25 mouse cellular contexts compared by ENCODE assay signal in genomic region chr1:188354726-188355125, GRCm38 (mm10).
DNase-seq lines count a peak whose midpoint lies in the region; ATAC-seq and TF ChIP-seq lines count a peak whose summit lies in the region.
"Had no signal": no experiment of that assay in that cellular context is flagged by ENCODE, and none has a peak within 500 bp of the region (broad histone marks: within the 10 kb centered on the region; RNA-seq: fewer than 3 reads in every experiment).

No protein-coding gene starts in this region.

- WGBS in liver, embryonic 12.5 days (ENCODE audit: insufficient replicate concordance), result 58% methylated on average over 2 of the region's 2 CpGs
- 88% methylated on average over 2 of the region's 2 CpGs for WGBS in midbrain, embryonic 11.5 days

- DNase-seq in adrenal gland, adult 2 months, result peak; percentile 45
- no peak for DNase-seq in adrenal gland, adult 18-20 months (ENCODE audit: low spot score in 2 of 2)
- peak; percentile 5 for DNase-seq in 3134 (ENCODE audit: extremely low read depth, insufficient read length, low spot score)
- peak; percentile 28 for DNase-seq in adrenal gland, postnatal 10 days
- DNase-seq in spleen, adult 18-20 months, result no peak
- no peak for DNase-seq in midbrain, embryonic 11.5 days (ENCODE audit: low spot score, missing footprints)
- DNase-seq: gastrocnemius, postnatal 14 days; heart, adult 18-20 months; kidney, adult 11 months; kidney, postnatal 36 days; layer of hippocampus, adult 9-11 months; lung, postnatal 4 days; right cerebral cortex, adult 18-20 months; thymus, postnatal 14 days had no signal

- no peak for ATAC-seq in liver, embryonic 12.5 days
- no peak for ATAC-seq in midbrain, embryonic 11.5 days (ENCODE audit: low FRiP score)
- ATAC-seq: forebrain, embryonic 16.5 days had no signal

- no peak for TF ChIP-seq CTCF in embryonic fibroblast, embryonic 13.5 days (IDR thresholded peaks at IDR 0.05; ENCODE audit: borderline replicate concordance, insufficient read depth, low read length)

- no peaks in the 10 kb centered on the region for H3K36me3 ChIP-seq in liver, embryonic 12.5 days
- H3K36me3 ChIP-seq in midbrain, embryonic 11.5 days (ENCODE audit: control insufficient read depth, insufficient read depth, low read length), result no peaks in the 10 kb centered on the region
- H3K36me3 ChIP-seq: embryonic facial prominence, embryonic 15.5 days; forebrain, embryonic 10.5 days; heart, embryonic 13.5 days; hindbrain, embryonic 12.5 days; kidney, embryonic 15.5 days; lung, embryonic 15.5 days had no signal

- H3K27me3 ChIP-seq in liver, embryonic 12.5 days (replicated peaks), result no peaks in the 10 kb centered on the region
- H3K27me3 ChIP-seq in midbrain, embryonic 11.5 days (ENCODE audit: control insufficient read depth, insufficient read depth, low read length), result no peaks in the 10 kb centered on the region
- H3K27me3 ChIP-seq: embryonic facial prominence, embryonic 15.5 days; heart, embryonic 13.5 days; hindbrain, embryonic 12.5 days; kidney, embryonic 15.5 days; lung, embryonic 15.5 days had no signal

- H3K4me3 ChIP-seq in embryonic fibroblast, embryonic 13.5 days (ENCODE audit: insufficient read depth, low read length), result no peak overlapping the region
- no peak overlapping the region for H3K4me3 ChIP-seq in liver, embryonic 12.5 days
- H3K4me3 ChIP-seq in midbrain, embryonic 11.5 days (ENCODE audit: low read depth, low read length), result no peak overlapping the region
- H3K4me3 ChIP-seq: embryonic facial prominence, embryonic 15.5 days; forebrain, embryonic 10.5 days; heart, embryonic 13.5 days; hindbrain, embryonic 12.5 days; kidney, embryonic 15.5 days; lung, embryonic 15.5 days had no signal

- H3K4me2 ChIP-seq in liver, embryonic 12.5 days, result no peak overlapping the region
- H3K4me2 ChIP-seq in midbrain, embryonic 11.5 days, result no peak overlapping the region
- H3K4me2 ChIP-seq: embryonic facial prominence, embryonic 15.5 days; heart, embryonic 13.5 days; hindbrain, embryonic 12.5 days; kidney, embryonic 15.5 days; lung, embryonic 15.5 days had no signal

- no peak overlapping the region for H3K9ac ChIP-seq in liver, embryonic 12.5 days
- no peak overlapping the region for H3K9ac ChIP-seq in midbrain, embryonic 11.5 days (ENCODE audit: low read length)
- H3K9ac ChIP-seq: embryonic facial prominence, embryonic 15.5 days; heart, embryonic 13.5 days; hindbrain, embryonic 12.5 days; kidney, embryonic 15.5 days; liver, embryonic 14.5 days; lung, embryonic 15.5 days had no signal

- H3K9me3 ChIP-seq in liver, embryonic 12.5 days (replicated peaks), result no peaks in the 10 kb centered on the region
- no peaks in the 10 kb centered on the region for H3K9me3 ChIP-seq in midbrain, embryonic 11.5 days (ENCODE audit: control insufficient read depth, low read length)
- H3K9me3 ChIP-seq: embryonic facial prominence, embryonic 15.5 days; forebrain, embryonic 10.5 days; heart, embryonic 13.5 days; hindbrain, embryonic 12.5 days; kidney, embryonic 15.5 days; lung, embryonic 15.5 days had no signal

- no peak for TF ChIP-seq POLR2A in embryonic fibroblast, embryonic 13.5 days (IDR thresholded peaks at IDR 0.05; ENCODE audit: low read depth, low read length)

- peak overlapping the region; percentile 13; the same call in 1 of the 2 replicates for H3K27ac ChIP-seq in embryonic fibroblast, embryonic 13.5 days (ENCODE audit: insufficient read depth, low read length)
- H3K27ac ChIP-seq in liver, embryonic 12.5 days, result no peak overlapping the region
- H3K27ac ChIP-seq in midbrain, embryonic 11.5 days (ENCODE audit: low read depth, low read length), result no peak overlapping the region
- H3K27ac ChIP-seq: embryonic facial prominence, embryonic 15.5 days; forebrain, embryonic 10.5 days; heart, embryonic 13.5 days; hindbrain, embryonic 12.5 days; kidney, embryonic 15.5 days; liver, embryonic 14.5 days; lung, embryonic 15.5 days; stomach, postnatal 0 days had no signal

- peaks cover 2% of the 10 kb centered on the region for H3K4me1 ChIP-seq in embryonic fibroblast, embryonic 13.5 days (ENCODE audit: control insufficient read depth, insufficient read depth, low read length)
- H3K4me1 ChIP-seq in liver, embryonic 12.5 days, result no peaks in the 10 kb centered on the region
- H3K4me1 ChIP-seq in midbrain, embryonic 11.5 days (ENCODE audit: control insufficient read depth, insufficient read depth, low read length), result no peaks in the 10 kb centered on the region
- H3K4me1 ChIP-seq: embryonic facial prominence, embryonic 15.5 days; forebrain, embryonic 10.5 days; heart, embryonic 13.5 days; hindbrain, embryonic 12.5 days; kidney, embryonic 15.5 days; lung, embryonic 15.5 days had no signal

Comparison
In these comparisons a context has a peak if more than half of its experiments do, and no peak if none do; other contexts are left out.
1. DNase-seq: peak in adrenal gland, adult 2 months (single experiment), 3134 (single experiment) and adrenal gland, postnatal 10 days (single experiment); none in adrenal gland, adult 18-20 months (0 of 2), spleen, adult 18-20 months (0 of 2) and midbrain, embryonic 11.5 days (single experiment).